Mouse (Mus musculus): ENCODE data around the gene Fchsd2. TPM values are rescaled to one million over a fixed set of nuclear protein-coding genes. Genes with fewer than 3 reads are reported as not detected.
A peak's percentile ranks its signal among the peaks of the same experiment; 100 is the strongest.
"Not testable (repeated sequence)": the region's sequence is repeated elsewhere in the genome, so short reads cannot be mapped to it uniquely, and the experiment has no call there.

The Fchsd2 gene
- polyA plus RNA-seq, 1 experiment from 2014 or later = 17.3 TPM

GRCm38 (mm10) chr7:101133591-101133990 lies 40.9 kb downstream of the Fchsd2 start:
- H3K4me1 ChIP-seq = no peaks in the 10 kb centered on the region; the same call in 1 of the 2 replicates
- no peak overlapping the region for H3K4me3 ChIP-seq
- H3K27ac ChIP-seq = no peak overlapping the region
- H3K27me3 ChIP-seq (ENCODE audit: insufficient read depth, poor library complexity, severe bottlenecking) = no peaks in the 10 kb centered on the region
- H3K9me3 ChIP-seq = no peaks in the 10 kb centered on the region
- DNase-seq (ENCODE audit: low spot score) = no peak
- WGBS = 87% methylated on average over 2 of the region's 2 CpGs
- H3K36me3 ChIP-seq = 0 out of 2 replicates have a peak, but pooled peaks cover 2% of the 10 kb centered on the region

- Histone ChIP-seq H3K27me3 (ENCODE audit: insufficient read depth, poor library complexity, severe bottlenecking) (no peaks in the 10 kb centered on the region), H3K4me1 (no peaks in the 10 kb centered on the region; the same call in 1 of the 2 replicates), H3K9me3 (no peaks in the 10 kb centered on the region), H3K27ac (no peak overlapping the region), H3K36me3 (0 out of 2 replicates have a peak, but pooled peaks cover 2% of the 10 kb centered on the region), H3K4me3 (no peak overlapping the region)
- DNase-seq (ENCODE audit: low spot score) = no peak
- WGBS = 84% methylated on average over 2 of the region's 2 CpGs
Observed at GRCm38 (mm10) chr7:101134117-101134516, 41.5 kb downstream of the Fchsd2 start.

GRCm38 (mm10) chr7:101138819-101139218 lies 46.2 kb downstream of the Fchsd2 start:
- Histone ChIP-seq H3K27me3 (ENCODE audit: insufficient read depth, poor library complexity, severe bottlenecking) (no peaks in the 10 kb centered on the region), H3K27ac (no peak overlapping the region), H3K9me3 (no peaks in the 10 kb centered on the region), H3K36me3 (peaks cover 16% of the 10 kb centered on the region), H3K4me1 (no peaks in the 10 kb centered on the region; the same call in 1 of the 2 replicates), H3K4me3 (no peak overlapping the region)
- 76% methylated on average over 1 of the region's 1 CpGs for WGBS
- no peak for DNase-seq (ENCODE audit: low spot score)

- Histone ChIP-seq H3K27ac (no peak overlapping the region), H3K4me3 (no peak overlapping the region), H3K9me3 (no peaks in the 10 kb centered on the region), H3K4me1 (no peaks in the 10 kb centered on the region), H3K27me3 (ENCODE audit: insufficient read depth, poor library complexity, severe bottlenecking) (no peaks in the 10 kb centered on the region), H3K36me3 (peaks cover 16% of the 10 kb centered on the region)
- WGBS = 72% methylated on average over 2 of the region's 2 CpGs
- no peak for DNase-seq (ENCODE audit: low spot score)
Observed at GRCm38 (mm10) chr7:101142907-101143306, 50.2 kb downstream of the Fchsd2 start.

- Histone ChIP-seq H3K36me3 (peaks cover 15% of the 10 kb centered on the region), H3K4me3 (no peak overlapping the region), H3K4me1 (no peaks in the 10 kb centered on the region), H3K9me3 (no peaks in the 10 kb centered on the region), H3K27ac (no peak overlapping the region), H3K27me3 (ENCODE audit: insufficient read depth, poor library complexity, severe bottlenecking) (no peaks in the 10 kb centered on the region)
- 81% methylated on average over 2 of the region's 2 CpGs for WGBS
- DNase-seq (ENCODE audit: low spot score) = no peak
Observed at GRCm38 (mm10) chr7:101144222-101144621, 51.6 kb downstream of the Fchsd2 start.

GRCm38 (mm10) chr7:101149039-101149438 lies 56.4 kb downstream of the Fchsd2 start:
- Histone ChIP-seq H3K36me3 (no peaks in the 10 kb centered on the region), H3K9me3 (no peaks in the 10 kb centered on the region), H3K4me3 (no peak overlapping the region), H3K27me3 (ENCODE audit: insufficient read depth, poor library complexity, severe bottlenecking) (no peaks in the 10 kb centered on the region), H3K27ac (no peak overlapping the region), H3K4me1 (no peaks in the 10 kb centered on the region)
- no peak for DNase-seq (ENCODE audit: low spot score)
- 47% methylated on average over 3 of the region's 3 CpGs for WGBS

- not testable (repeated sequence) for H3K4me3 ChIP-seq; H3K4me1 ChIP-seq; DNase-seq (ENCODE audit: low spot score); H3K27me3 ChIP-seq (ENCODE audit: insufficient read depth, poor library complexity, severe bottlenecking); H3K27ac ChIP-seq; H3K36me3 ChIP-seq; H3K9me3 ChIP-seq
- 92% methylated on average over 15 of the region's 15 CpGs for WGBS
Observed at GRCm38 (mm10) chr7:101154883-101155282, 62.2 kb downstream of the Fchsd2 start.

- Histone ChIP-seq H3K4me3 (no peak overlapping the region), H3K36me3 (no peaks in the 10 kb centered on the region), H3K9me3 (no peaks in the 10 kb centered on the region), H3K27ac (no peak overlapping the region), H3K4me1 (no peaks in the 10 kb centered on the region), H3K27me3 (ENCODE audit: insufficient read depth, poor library complexity, severe bottlenecking) (no peaks in the 10 kb centered on the region)
- WGBS = 87% methylated on average over 3 of the region's 3 CpGs
- DNase-seq (ENCODE audit: low spot score) = no peak
Observed at GRCm38 (mm10) chr7:101155284-101155683, 62.6 kb downstream of the Fchsd2 start.

GRCm38 (mm10) chr7:101160266-101160665 lies 67.6 kb downstream of the Fchsd2 start:
- Histone ChIP-seq H3K27me3 (ENCODE audit: insufficient read depth, poor library complexity, severe bottlenecking) (no peaks in the 10 kb centered on the region), H3K9me3 (no peaks in the 10 kb centered on the region), H3K4me1 (no peaks in the 10 kb centered on the region), H3K27ac (no peak overlapping the region), H3K36me3 (no peaks in the 10 kb centered on the region), H3K4me3 (no peak overlapping the region)
- WGBS = 70% methylated on average over 2 of the region's 2 CpGs
- no peak for DNase-seq (ENCODE audit: low spot score)

GRCm38 (mm10) chr7:101162781-101163180 lies 70.1 kb downstream of the Fchsd2 start:
- H3K27ac ChIP-seq = no peak overlapping the region
- no peak overlapping the region for H3K4me3 ChIP-seq
- DNase-seq (ENCODE audit: low spot score) = no peak
- H3K9me3 ChIP-seq = no peaks in the 10 kb centered on the region
- H3K36me3 ChIP-seq = no peaks in the 10 kb centered on the region
- 84% methylated on average over 1 of the region's 1 CpGs for WGBS
- no peaks in the 10 kb centered on the region for H3K27me3 ChIP-seq (ENCODE audit: insufficient read depth, poor library complexity, severe bottlenecking)
- H3K4me1 ChIP-seq = peaks cover 11% of the 10 kb centered on the region

GRCm38 (mm10) chr7:101163878-101164277 lies 71.2 kb downstream of the Fchsd2 start:
- Histone ChIP-seq H3K36me3 (no peaks in the 10 kb centered on the region), H3K4me3 (no peak overlapping the region), H3K9me3 (no peaks in the 10 kb centered on the region), H3K27ac (no peak overlapping the region), H3K27me3 (ENCODE audit: insufficient read depth, poor library complexity, severe bottlenecking) (no peaks in the 10 kb centered on the region), H3K4me1 (peaks cover 11% of the 10 kb centered on the region)
- no peak for DNase-seq (ENCODE audit: low spot score)
- WGBS = 79% methylated on average over 4 of the region's 4 CpGs

- H3K4me1 ChIP-seq = peaks cover 22% of the 10 kb centered on the region
- H3K27me3 ChIP-seq (ENCODE audit: insufficient read depth, poor library complexity, severe bottlenecking) = no peaks in the 10 kb centered on the region
- no peak for DNase-seq (ENCODE audit: low spot score)
- H3K27ac ChIP-seq = no peak overlapping the region
- H3K36me3 ChIP-seq = no peaks in the 10 kb centered on the region
- no peak overlapping the region for H3K4me3 ChIP-seq
- H3K9me3 ChIP-seq = no peaks in the 10 kb centered on the region
- 51% methylated on average over 2 of the region's 2 CpGs for WGBS
Observed at GRCm38 (mm10) chr7:101166568-101166967, 73.9 kb downstream of the Fchsd2 start.

GRCm38 (mm10) chr7:101170482-101170881 lies 77.8 kb downstream of the Fchsd2 start:
- no peak overlapping the region for H3K4me3 ChIP-seq
- H3K9me3 ChIP-seq = no peaks in the 10 kb centered on the region
- no peaks in the 10 kb centered on the region for H3K36me3 ChIP-seq
- no peak overlapping the region for H3K27ac ChIP-seq
- peaks cover 22% of the 10 kb centered on the region for H3K4me1 ChIP-seq
- 16% methylated on average over 3 of the region's 3 CpGs for WGBS
- DNase-seq (ENCODE audit: low spot score) = peak; percentile 77
- H3K27me3 ChIP-seq (ENCODE audit: insufficient read depth, poor library complexity, severe bottlenecking) = no peaks in the 10 kb centered on the region

- Histone ChIP-seq H3K27ac (no peak overlapping the region), H3K4me3 (no peak overlapping the region), H3K4me1 (peaks cover 22% of the 10 kb centered on the region), H3K9me3 (no peaks in the 10 kb centered on the region), H3K27me3 (ENCODE audit: insufficient read depth, poor library complexity, severe bottlenecking) (no peaks in the 10 kb centered on the region), H3K36me3 (no peaks in the 10 kb centered on the region)
- WGBS = 83% methylated on average over 1 of the region's 1 CpGs
- DNase-seq (ENCODE audit: low spot score) = no peak
Observed at GRCm38 (mm10) chr7:101171002-101171401, 78.3 kb downstream of the Fchsd2 start.

All from heart, embryonic 10.5 days (tissue).